16 mouse cellular contexts compared by ENCODE assay signal in the genomic region with DNA sequence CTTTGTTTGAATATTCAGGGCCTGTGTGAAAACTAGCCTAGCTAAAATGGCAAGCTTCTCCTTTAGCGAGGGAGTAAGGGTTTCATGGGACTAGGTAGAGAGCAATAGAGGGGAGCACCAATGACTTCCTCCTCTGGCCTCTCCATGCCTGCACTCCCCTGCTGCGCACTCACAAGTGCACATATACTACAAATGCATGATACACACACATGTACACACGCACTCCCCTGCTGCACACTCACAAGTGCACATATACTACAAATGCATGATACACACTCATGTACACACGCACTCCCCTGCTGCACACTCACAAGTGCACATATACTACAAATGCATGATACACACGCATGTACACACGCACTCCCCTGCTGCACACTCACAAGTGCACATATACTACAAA. TPM values are rescaled to one million over a fixed set of nuclear protein-coding genes. Genes with fewer than 3 reads are reported as not detected.
DNase-seq lines count a peak whose midpoint lies in the region; TF ChIP-seq lines count a peak whose summit lies in the region.
"Not testable (repeated sequence)": the region's sequence is repeated elsewhere in the genome, so short reads cannot be mapped to it uniquely, and the experiment has no call there.
"Had no signal": no experiment of that assay in that cellular context is flagged by ENCODE, and none has a peak within 500 bp of the region (broad histone marks: within the 10 kb centered on the region; RNA-seq: fewer than 3 reads in every experiment).

No protein-coding gene starts in this region.

- H3K4me1 ChIP-seq in ES-E14 (ENCODE audit: control insufficient read depth in 2 of 2, insufficient read depth in 2 of 2, low read length in 2 of 2, poor library complexity in 1 of 2); MEL (ENCODE audit: control insufficient read depth in 1 of 2, insufficient read depth in 2 of 2, low read length in 2 of 2): not testable (repeated sequence)

- TF ChIP-seq POLR2A in MEL (IDR thresholded peaks at IDR 0.05; ENCODE audit: control insufficient read depth in 1 of 2, insufficient read depth in 1 of 2, low read depth in 1 of 2, low read length in 2 of 2, poor library complexity in 1 of 2): not testable (repeated sequence)

- H3K27me3 ChIP-seq in MEL (ENCODE audit: control insufficient read depth in 1 of 2, insufficient read depth in 2 of 2, low read length in 2 of 2); splenic B cell, adult 2 months (ENCODE audit: control insufficient read depth, insufficient read depth, low read length, poor library complexity, severe bottlenecking): not testable (repeated sequence)

- TF ChIP-seq CTCF in MEL (IDR thresholded peaks at IDR 0.05 in 2 of 3, conservative IDR thresholded peaks at IDR 0.05 in 1 of 3; ENCODE audit: control insufficient read depth in 1 of 3, insufficient read depth in 1 of 3, low read depth in 2 of 3, low read length in 3 of 3, poor library complexity in 1 of 3, severe bottlenecking in 1 of 3): not testable (repeated sequence)

- H3K9me3 ChIP-seq in ES-E14 (ENCODE audit: control insufficient read depth, insufficient read depth, low read depth, low read length); MEL (replicated peaks; ENCODE audit: insufficient read depth, low read length): not testable (repeated sequence)

- H3K4me3 ChIP-seq in ES-E14 (ENCODE audit: insufficient read depth in 1 of 2, low read depth in 1 of 2, low read length in 2 of 2, poor library complexity in 1 of 2, severe bottlenecking in 1 of 2); MEL (ENCODE audit: control insufficient read depth in 1 of 2, insufficient read depth in 1 of 2, low read depth in 2 of 2, low read length in 2 of 2): not testable (repeated sequence)

- TF ChIP-seq RAD21 in MEL (IDR thresholded peaks at IDR 0.05; ENCODE audit: low read depth, low read length): not testable (repeated sequence)

- DNase-seq in CD4-positive, CD25-positive, alpha-beta regulatory T cell, adult 2 months (ENCODE audit: low read depth, low spot score): peak; percentile 8
- DNase-seq in ES-CJ7 (ENCODE audit: low read depth, low spot score) (peak; percentile 15), ES-E14 (ENCODE audit: low read depth, low spot score) (peak; percentile 4), MEL (ENCODE audit: low read depth, low spot score) (peak; percentile 18), R1 (ENCODE audit: low read depth, low spot score) (peak; percentile 22), ZHBTc4 (ENCODE audit: low read depth, low spot score) (peak; percentile 19)
- DNase-seq in naive thymus-derived CD4-positive, alpha-beta T cell, adult 2 months (ENCODE audit: low read depth): peak; percentile 30
- peak; percentile 13 for DNase-seq in splenic B cell, adult 2 months (ENCODE audit: low read depth, low spot score)

- H3K9ac ChIP-seq in ES-E14 (ENCODE audit: insufficient read depth, low read depth, low read length, poor library complexity, severe bottlenecking); MEL (ENCODE audit: control insufficient read depth, low read depth, low read length, poor library complexity, severe bottlenecking): not testable (repeated sequence)

- not testable (repeated sequence) for H3K27ac ChIP-seq in ES-E14 (ENCODE audit: insufficient read depth, low read depth, low read length, poor library complexity, severe bottlenecking); MEL (ENCODE audit: control insufficient read depth, low read depth, low read length)

- not testable (repeated sequence) for H3K79me2 ChIP-seq in MEL (ENCODE audit: control insufficient read depth, insufficient read depth, low read length, poor library complexity)

- H3K36me3 ChIP-seq in ES-E14 (ENCODE audit: control insufficient read depth, insufficient read depth, low read length, poor library complexity, severe bottlenecking); MEL (ENCODE audit: control insufficient read depth in 1 of 2, insufficient read depth in 2 of 2, low read length in 2 of 2); splenic B cell, adult 2 months (ENCODE audit: control insufficient read depth, insufficient read depth, low read length, poor library complexity, severe bottlenecking): not testable (repeated sequence)

- not testable (repeated sequence) for TF ChIP-seq EP300 in MEL (IDR thresholded peaks at IDR 0.05; ENCODE audit: low read depth in 1 of 2, low read length in 2 of 2)

- in situ Hi-C loops in ES-E14 (cut with MboI; ENCODE audit: low sequenced_read_pairs in 2 of 2, unreplicated experiment in 2 of 2): not testable (repeated sequence)

TF ChIP-seq in MEL, 35 proteins besides CTCF, POLR2A, EP300 and RAD21:
- TF ChIP-seq POLR2AphosphoS5 (IDR thresholded peaks at IDR 0.05; ENCODE audit: borderline replicate concordance, low read depth, low read length): peak; percentile 56; the same call in 1 of the 2 replicates

RNA-seq across cellular contexts. Expression of gene Ranbp3l, which starts 47.7 kb away (rescaled TPM):
- total RNA-seq in ES-E14 (2012; rRNA removed) (0.09 TPM in 1 of 2 replicates, not detected in the other), MEL (2012; rRNA removed) (not detected in 2 replicates)
- polyA plus RNA-seq in MEL (2012; ENCODE audit: insufficient read depth in 1 of 2, insufficient read length in 2 of 2, low read depth in 1 of 2, low replicate concordance in 2 of 2, missing spikeins in 1 of 2): under 1 TPM in 1 of 2 experiments, not detected in 1; 0.06 TPM
- total RNA-seq: adrenal gland, adult 18-20 months; adrenal gland, adult 2 months; adrenal gland, adult 8-10 months; adrenal gland, postnatal 14 days; adrenal gland, postnatal 25 days; adrenal gland, postnatal 36 days; CH12.LX had no signal
- polyA plus RNA-seq: adrenal gland, adult 2 months; G1E had no signal

RNA-seq across cellular contexts. Expression of gene Nadk2, which starts 55.6 kb away (rescaled TPM):
- total RNA-seq in ES-E14 (2012; rRNA removed): 48.3 and 64.5 TPM in 2 replicates
- total RNA-seq in MEL (2012; rRNA removed): 168 and 221 TPM in 2 replicates
- polyA plus RNA-seq in MEL (2012; ENCODE audit: insufficient read depth in 1 of 2, insufficient read length in 2 of 2, low read depth in 1 of 2, low replicate concordance in 2 of 2, missing spikeins in 1 of 2): 100 to 1,000 TPM; 361 to 659 TPM
